Mouse (Mus musculus) C2C12 (cell line): ENCODE results near the gene Atp11a.

Source experiments
- CTCF ChIP-seq: IDR thresholded peaks from one replicate; pipeline ENCODE4 v1.5.1; 2011; ENCODE audit not compliant: control insufficient read depth, insufficient read depth, insufficient read length
- FOSL1 ChIP-seq: IDR thresholded peaks from one replicate; pipeline ENCODE4 v1.8.0; 2011; ENCODE audit warnings: mild to moderate bottlenecking, low read length; ENCODE audit not compliant: poor library complexity, insufficient read depth, severe bottlenecking
- MAX ChIP-seq: IDR thresholded peaks from one replicate; pipeline ENCODE4 v1.6.1; 2011; ENCODE audit warnings: mild to moderate bottlenecking, control low read depth
- MYOG ChIP-seq: IDR thresholded peaks from one replicate; pipeline ENCODE4 v1.6.1; 2011; ENCODE audit not compliant: control insufficient read depth, insufficient read length; ENCODE audit errors: extremely low read depth
- USF1 ChIP-seq: IDR thresholded peaks from one replicate; pipeline ENCODE4 v1.6.1; 2011; ENCODE audit warnings: low read depth, mild to moderate bottlenecking, control low read depth, moderate library complexity

DNA sequence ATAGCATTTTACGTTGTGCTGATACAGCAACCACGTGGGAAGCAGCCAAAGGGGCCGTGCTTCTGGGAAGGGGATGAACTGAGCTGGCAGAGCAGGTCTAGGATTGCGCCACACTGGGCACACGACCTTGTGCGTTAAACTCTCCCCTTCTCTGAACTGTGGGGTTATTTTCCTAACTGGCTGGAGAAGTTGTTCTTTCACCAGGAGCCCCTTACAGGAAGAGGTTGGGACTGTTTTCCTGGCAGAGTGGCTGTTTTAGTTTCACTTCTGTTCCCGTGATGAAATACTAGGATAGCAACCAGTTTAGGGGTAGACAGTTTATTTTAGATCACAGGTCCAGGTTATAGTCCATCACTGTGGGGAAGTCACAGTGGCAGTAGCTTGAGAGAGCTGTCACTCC lies 45.2 kb upstream of the Atp11a start:
- no peak for TF ChIP-seq CTCF
- no peak for TF ChIP-seq MAX
- TF ChIP-seq USF1 = no peak
- TF ChIP-seq MYOG = no peak
- no peak for TF ChIP-seq FOSL1
